Mouse (Mus musculus): ENCODE data around the gene Ccn5.

GRCm38 (mm10) chr2:163809704-163810103 lies 11.0 kb upstream of the Ccn5 start:
- no peak for TF ChIP-seq CTCF (IDR thresholded peaks at IDR 0.05; ENCODE audit: borderline replicate concordance, control insufficient read depth, extremely low read depth, insufficient read depth, low read length, poor library complexity)
- TF ChIP-seq POLR2A (IDR thresholded peaks at IDR 0.05; ENCODE audit: control insufficient read depth, extremely low read depth, insufficient read depth, low read length, poor library complexity), result no peak

Measured in thymus, adult 2 months (tissue).